Mouse (Mus musculus): ENCODE measurements around the gene Gm37240. TPM values are rescaled to one million over a fixed set of nuclear protein-coding genes. Genes with fewer than 3 reads are reported as not detected.

Gene Gm37240
- polyA plus RNA-seq, 1 experiment from 2014 or later = 3.2 TPM

- ATAC-seq (replicated peaks; ENCODE audit: insufficient number of reproducible peaks, low FRiP score, low TSS enrichment, low read depth) (no peak), DNase-seq (ENCODE audit: low spot score) (no peak)
- WGBS = 71% methylated on average over 4 of the region's 4 CpGs
- Histone ChIP-seq H3K9ac (replicated peaks; ENCODE audit: low read length) (no peak overlapping the region), H3K4me2 (ENCODE audit: low read depth, low read length) (no peak overlapping the region), H3K27me3 (ENCODE audit: control insufficient read depth, insufficient read depth, low read length) (no peaks in the 10 kb centered on the region), H3K4me3 (ENCODE audit: low read depth, low read length) (no peak overlapping the region), H3K36me3 (replicated peaks; ENCODE audit: control insufficient read depth, insufficient read depth, low read depth, low read length) (no peaks in the 10 kb centered on the region), H3K9me3 (replicated peaks; ENCODE audit: control insufficient read depth, low read length) (no peaks in the 10 kb centered on the region), H3K27ac (replicated peaks; ENCODE audit: low read depth, low read length) (no peak overlapping the region), H3K4me1 (ENCODE audit: control insufficient read depth, insufficient read depth, low read length) (no peaks in the 10 kb centered on the region)
Measured at GRCm38 (mm10) chr3:85652727-85653665, 234.3 kb downstream of the Gm37240 start.

- Histone ChIP-seq H3K9ac (replicated peaks; ENCODE audit: low read length) (no peak overlapping the region), H3K4me2 (ENCODE audit: low read depth, low read length) (no peak overlapping the region), H3K4me1 (ENCODE audit: control insufficient read depth, insufficient read depth, low read length) (no peaks in the 10 kb centered on the region), H3K4me3 (ENCODE audit: low read depth, low read length) (no peak overlapping the region), H3K27me3 (ENCODE audit: control insufficient read depth, insufficient read depth, low read length) (no peaks in the 10 kb centered on the region), H3K27ac (replicated peaks; ENCODE audit: low read depth, low read length) (no peak overlapping the region), H3K36me3 (replicated peaks; ENCODE audit: control insufficient read depth, insufficient read depth, low read depth, low read length) (no peaks in the 10 kb centered on the region), H3K9me3 (replicated peaks; ENCODE audit: control insufficient read depth, low read length) (no peaks in the 10 kb centered on the region)
- ATAC-seq (replicated peaks; ENCODE audit: insufficient number of reproducible peaks, low FRiP score, low TSS enrichment, low read depth) = no peak
- 95% methylated on average over 4 of the region's 4 CpGs for WGBS
- no peak for DNase-seq (ENCODE audit: low spot score)
Measured at GRCm38 (mm10) chr3:85649176-85649575, 238.1 kb downstream of the Gm37240 start.

- Histone ChIP-seq H3K27ac (replicated peaks; ENCODE audit: low read depth, low read length) (no peak overlapping the region), H3K4me1 (ENCODE audit: control insufficient read depth, insufficient read depth, low read length) (no peaks in the 10 kb centered on the region), H3K4me3 (ENCODE audit: low read depth, low read length) (no peak overlapping the region), H3K27me3 (ENCODE audit: control insufficient read depth, insufficient read depth, low read length) (no peaks in the 10 kb centered on the region), H3K36me3 (replicated peaks; ENCODE audit: control insufficient read depth, insufficient read depth, low read depth, low read length) (no peaks in the 10 kb centered on the region), H3K4me2 (ENCODE audit: low read depth, low read length) (no peak overlapping the region), H3K9ac (replicated peaks; ENCODE audit: low read length) (no peak overlapping the region), H3K9me3 (replicated peaks; ENCODE audit: control insufficient read depth, low read length) (no peaks in the 10 kb centered on the region)
- 88% methylated on average over 7 of the region's 7 CpGs for WGBS
- DNase-seq (ENCODE audit: low spot score) (no peak), ATAC-seq (replicated peaks; ENCODE audit: insufficient number of reproducible peaks, low FRiP score, low TSS enrichment, low read depth) (no peak)
Measured at GRCm38 (mm10) chr3:85645517-85646004, 241.8 kb downstream of the Gm37240 start.

- H3K27ac ChIP-seq (replicated peaks; ENCODE audit: low read depth, low read length) = no peak overlapping the region
- H3K36me3 ChIP-seq (replicated peaks; ENCODE audit: control insufficient read depth, insufficient read depth, low read depth, low read length) = no peaks in the 10 kb centered on the region
- no peaks in the 10 kb centered on the region for H3K4me1 ChIP-seq (ENCODE audit: control insufficient read depth, insufficient read depth, low read length)
- no peak overlapping the region for H3K9ac ChIP-seq (replicated peaks; ENCODE audit: low read length)
- no peaks in the 10 kb centered on the region for H3K27me3 ChIP-seq (ENCODE audit: control insufficient read depth, insufficient read depth, low read length)
- no peaks in the 10 kb centered on the region for H3K9me3 ChIP-seq (replicated peaks; ENCODE audit: control insufficient read depth, low read length)
- H3K4me2 ChIP-seq (ENCODE audit: low read depth, low read length) = no peak overlapping the region
- no peak overlapping the region for H3K4me3 ChIP-seq (ENCODE audit: low read depth, low read length)
- no peak for DNase-seq (ENCODE audit: low spot score)
- no peak for ATAC-seq (replicated peaks; ENCODE audit: insufficient number of reproducible peaks, low FRiP score, low TSS enrichment, low read depth)
- 90% methylated on average over 3 of the region's 3 CpGs for WGBS
Measured at GRCm38 (mm10) chr3:85644814-85645213, 242.5 kb downstream of the Gm37240 start.

GRCm38 (mm10) chr3:85641751-85642150, 245.6 kb downstream of the Gm37240 start:
- no peaks in the 10 kb centered on the region for H3K4me1 ChIP-seq (ENCODE audit: control insufficient read depth, insufficient read depth, low read length)
- H3K36me3 ChIP-seq (replicated peaks; ENCODE audit: control insufficient read depth, insufficient read depth, low read depth, low read length) = no peaks in the 10 kb centered on the region
- no peaks in the 10 kb centered on the region for H3K27me3 ChIP-seq (ENCODE audit: control insufficient read depth, insufficient read depth, low read length)
- H3K9ac ChIP-seq (replicated peaks; ENCODE audit: low read length) = no peak overlapping the region
- no peak overlapping the region for H3K27ac ChIP-seq (replicated peaks; ENCODE audit: low read depth, low read length)
- H3K9me3 ChIP-seq (replicated peaks; ENCODE audit: control insufficient read depth, low read length) = no peaks in the 10 kb centered on the region
- WGBS = 79% methylated on average over 3 of the region's 3 CpGs
- ATAC-seq (replicated peaks; ENCODE audit: insufficient number of reproducible peaks, low FRiP score, low TSS enrichment, low read depth) = no peak
- no peak overlapping the region for H3K4me3 ChIP-seq (ENCODE audit: low read depth, low read length)
- no peak for DNase-seq (ENCODE audit: low spot score)
- H3K4me2 ChIP-seq (ENCODE audit: low read depth, low read length) = no peak overlapping the region

- 89% methylated on average over 5 of the region's 5 CpGs for WGBS
- no peak overlapping the region for H3K4me3 ChIP-seq (ENCODE audit: low read depth, low read length)
- no peaks in the 10 kb centered on the region for H3K9me3 ChIP-seq (replicated peaks; ENCODE audit: control insufficient read depth, low read length)
- H3K27ac ChIP-seq (replicated peaks; ENCODE audit: low read depth, low read length) = no peak overlapping the region
- DNase-seq (ENCODE audit: low spot score) = no peak
- H3K27me3 ChIP-seq (ENCODE audit: control insufficient read depth, insufficient read depth, low read length) = no peaks in the 10 kb centered on the region
- H3K9ac ChIP-seq (replicated peaks; ENCODE audit: low read length) = no peak overlapping the region
- no peak overlapping the region for H3K4me2 ChIP-seq (ENCODE audit: low read depth, low read length)
- no peaks in the 10 kb centered on the region for H3K4me1 ChIP-seq (ENCODE audit: control insufficient read depth, insufficient read depth, low read length)
- H3K36me3 ChIP-seq (replicated peaks; ENCODE audit: control insufficient read depth, insufficient read depth, low read depth, low read length) = no peaks in the 10 kb centered on the region
- no peak for ATAC-seq (replicated peaks; ENCODE audit: insufficient number of reproducible peaks, low FRiP score, low TSS enrichment, low read depth)
Measured at GRCm38 (mm10) chr3:85636716-85637447, 250.4 kb downstream of the Gm37240 start.

- Histone ChIP-seq H3K4me3 (ENCODE audit: low read depth, low read length) (no peak overlapping the region), H3K4me1 (ENCODE audit: control insufficient read depth, insufficient read depth, low read length) (no peaks in the 10 kb centered on the region), H3K9ac (replicated peaks; ENCODE audit: low read length) (no peak overlapping the region), H3K36me3 (replicated peaks; ENCODE audit: control insufficient read depth, insufficient read depth, low read depth, low read length) (no peaks in the 10 kb centered on the region), H3K9me3 (replicated peaks; ENCODE audit: control insufficient read depth, low read length) (no peaks in the 10 kb centered on the region), H3K4me2 (ENCODE audit: low read depth, low read length) (no peak overlapping the region), H3K27me3 (ENCODE audit: control insufficient read depth, insufficient read depth, low read length) (no peaks in the 10 kb centered on the region), H3K27ac (replicated peaks; ENCODE audit: low read depth, low read length) (no peak overlapping the region)
- 94% methylated on average over 2 of the region's 2 CpGs for WGBS
- ATAC-seq (replicated peaks; ENCODE audit: insufficient number of reproducible peaks, low FRiP score, low TSS enrichment, low read depth) = no peak
- DNase-seq (ENCODE audit: low spot score) = no peak
Measured at GRCm38 (mm10) chr3:85635591-85635990, 251.7 kb downstream of the Gm37240 start.

GRCm38 (mm10) chr3:85635126-85635419, 252.2 kb downstream of the Gm37240 start:
- Histone ChIP-seq H3K27ac (replicated peaks; ENCODE audit: low read depth, low read length) (no peak overlapping the region), H3K9me3 (replicated peaks; ENCODE audit: control insufficient read depth, low read length) (no peaks in the 10 kb centered on the region), H3K4me2 (ENCODE audit: low read depth, low read length) (no peak overlapping the region), H3K36me3 (replicated peaks; ENCODE audit: control insufficient read depth, insufficient read depth, low read depth, low read length) (no peaks in the 10 kb centered on the region), H3K4me3 (ENCODE audit: low read depth, low read length) (no peak overlapping the region), H3K4me1 (ENCODE audit: control insufficient read depth, insufficient read depth, low read length) (no peaks in the 10 kb centered on the region), H3K27me3 (ENCODE audit: control insufficient read depth, insufficient read depth, low read length) (no peaks in the 10 kb centered on the region), H3K9ac (replicated peaks; ENCODE audit: low read length) (no peak overlapping the region)
- DNase-seq (ENCODE audit: low spot score) = no peak
- ATAC-seq (replicated peaks; ENCODE audit: insufficient number of reproducible peaks, low FRiP score, low TSS enrichment, low read depth) = no peak
- WGBS = 67% methylated on average over 2 of the region's 2 CpGs
